Mouse (Mus musculus): ENCODE measurements at regions not wholly inside any gene's neighbourhood (a gene's known extent, or its start where the extent isn't known, plus 50 kb on each side); places are given as distances from the start of the nearest gene placed in this dataset.
"Not testable (repeated sequence)": the region's sequence is repeated elsewhere in the genome, so short reads cannot be mapped to it uniquely, and the experiment has no call there.

DNA sequence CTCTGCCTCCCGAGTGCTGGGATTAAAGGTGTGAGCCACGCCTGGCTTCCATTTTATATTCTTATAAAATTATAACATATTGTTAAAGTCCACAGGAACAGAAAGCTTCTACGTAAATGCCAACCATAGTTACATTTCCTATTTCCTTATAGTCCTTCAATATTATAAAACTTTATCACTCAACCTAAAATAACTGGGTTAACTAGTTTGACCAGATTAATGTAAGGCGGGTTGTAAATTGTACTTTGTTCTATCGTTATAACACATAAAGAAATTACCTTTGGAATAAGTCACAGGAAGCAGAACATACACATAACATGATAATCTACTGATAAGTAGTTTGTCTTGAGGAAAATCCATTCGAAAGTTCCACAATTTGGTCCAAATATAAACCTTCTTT is 251.6 kb downstream of the Nfkbiz start:
- WGBS = 93% methylated on average over 6 of the region's 6 CpGs
- ATAC-seq (ENCODE audit: low FRiP score) = no peak
- H3K27ac ChIP-seq (ENCODE audit: low read depth, low read length) = no peak overlapping the region
- no peak overlapping the region for H3K9ac ChIP-seq (replicated peaks; ENCODE audit: low read length, poor library complexity, severe bottlenecking)
- H3K9me3 ChIP-seq (ENCODE audit: low read length) = no peaks in the 10 kb centered on the region
- DNase-seq (ENCODE audit: low spot score) = no peak
- H3K27me3 ChIP-seq (ENCODE audit: insufficient read depth, low read length) = no peaks in the 10 kb centered on the region
- no peaks in the 10 kb centered on the region for H3K4me1 ChIP-seq (ENCODE audit: insufficient read depth, low read length)
- no peak overlapping the region for H3K4me3 ChIP-seq (ENCODE audit: low read depth, low read length)
- H3K36me3 ChIP-seq (ENCODE audit: insufficient read depth, low read length) = no peaks in the 10 kb centered on the region
- no peak overlapping the region for H3K4me2 ChIP-seq (ENCODE audit: low read depth, low read length, poor library complexity, severe bottlenecking)
- TF ChIP-seq CTCF (IDR thresholded peaks at IDR 0.05) = no peak

DNA sequence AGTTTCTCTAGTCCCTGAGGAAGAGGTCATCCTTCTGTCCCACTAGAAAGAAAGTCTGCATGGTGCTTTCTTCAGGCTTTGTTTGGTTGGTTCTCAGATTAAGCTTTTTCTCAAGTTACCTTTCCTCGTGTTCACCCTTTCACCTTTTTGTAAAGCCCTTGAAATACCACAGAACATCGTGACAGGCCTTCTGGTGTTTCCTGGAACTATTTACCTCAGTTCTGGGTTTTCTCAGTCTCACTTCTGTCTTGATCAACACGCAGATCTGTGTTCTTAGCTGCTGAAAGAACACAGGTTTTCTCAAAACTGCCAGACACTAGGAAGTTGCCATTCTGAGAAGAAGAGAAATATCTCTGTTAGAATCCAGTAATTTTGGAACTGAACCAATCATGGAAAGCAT is 255.8 kb downstream of the Nfkbiz start:
- no peak overlapping the region for H3K4me3 ChIP-seq (ENCODE audit: low read depth, low read length)
- WGBS = 63% methylated on average over 3 of the region's 3 CpGs
- H3K9ac ChIP-seq (replicated peaks; ENCODE audit: low read length, poor library complexity, severe bottlenecking) = no peak overlapping the region
- H3K27ac ChIP-seq (ENCODE audit: low read depth, low read length) = no peak overlapping the region
- no peak overlapping the region for H3K4me2 ChIP-seq (ENCODE audit: low read depth, low read length, poor library complexity, severe bottlenecking)
- H3K4me1 ChIP-seq (ENCODE audit: insufficient read depth, low read length) = no peaks in the 10 kb centered on the region
- H3K27me3 ChIP-seq (ENCODE audit: insufficient read depth, low read length) = no peaks in the 10 kb centered on the region
- DNase-seq (ENCODE audit: low spot score) (no peak), ATAC-seq (ENCODE audit: low FRiP score) (no peak)
- H3K9me3 ChIP-seq (ENCODE audit: low read length) = no peaks in the 10 kb centered on the region
- TF ChIP-seq CTCF (IDR thresholded peaks at IDR 0.05) = no peak
- no peaks in the 10 kb centered on the region for H3K36me3 ChIP-seq (ENCODE audit: insufficient read depth, low read length)

GRCm38 (mm10) chr16:55582029-55582428 is 256.7 kb downstream of the Nfkbiz start:
- DNase-seq (ENCODE audit: low spot score) (no peak), ATAC-seq (ENCODE audit: low FRiP score) (no peak)
- no peaks in the 10 kb centered on the region for H3K36me3 ChIP-seq (ENCODE audit: insufficient read depth, low read length)
- no peaks in the 10 kb centered on the region for H3K4me1 ChIP-seq (ENCODE audit: insufficient read depth, low read length)
- H3K4me3 ChIP-seq (ENCODE audit: low read depth, low read length) = no peak overlapping the region
- WGBS = 95% methylated on average over 7 of the region's 7 CpGs
- no peak overlapping the region for H3K4me2 ChIP-seq (ENCODE audit: low read depth, low read length, poor library complexity, severe bottlenecking)
- H3K9ac ChIP-seq (replicated peaks; ENCODE audit: low read length, poor library complexity, severe bottlenecking) = no peak overlapping the region
- no peak overlapping the region for H3K27ac ChIP-seq (ENCODE audit: low read depth, low read length)
- H3K9me3 ChIP-seq (ENCODE audit: low read length) = no peaks in the 10 kb centered on the region
- no peaks in the 10 kb centered on the region for H3K27me3 ChIP-seq (ENCODE audit: insufficient read depth, low read length)
- TF ChIP-seq CTCF (IDR thresholded peaks at IDR 0.05) = no peak

DNA sequence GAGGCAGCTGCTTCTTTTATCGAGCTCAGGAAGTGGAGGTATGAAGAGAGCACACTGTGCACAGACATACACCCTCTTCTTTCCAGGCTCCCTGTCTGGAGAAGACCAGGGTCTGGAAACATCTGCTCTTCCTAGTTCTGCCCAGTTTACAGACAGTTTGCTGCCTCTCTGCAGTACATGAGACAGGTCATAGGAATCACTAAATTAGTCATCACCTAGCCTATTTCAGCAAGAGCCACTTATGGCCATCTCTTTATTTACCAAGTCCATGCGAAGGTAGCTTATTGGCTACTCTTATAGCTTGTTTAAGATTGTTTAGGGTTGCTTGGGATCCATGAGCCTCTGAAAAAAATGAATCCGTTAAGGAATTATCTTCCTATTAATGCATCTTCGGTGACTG is 257.9 kb downstream of the Nfkbiz start:
- TF ChIP-seq CTCF (IDR thresholded peaks at IDR 0.05) = no peak
- 88% methylated on average over 4 of the region's 4 CpGs for WGBS

GRCm38 (mm10) chr16:55578686-55579085 is 260.0 kb downstream of the Nfkbiz start:
- no peak overlapping the region for H3K4me3 ChIP-seq (ENCODE audit: low read depth, low read length)
- H3K4me1 ChIP-seq (ENCODE audit: insufficient read depth, low read length) = no peaks in the 10 kb centered on the region
- H3K4me2 ChIP-seq (ENCODE audit: low read depth, low read length, poor library complexity, severe bottlenecking) = no peak overlapping the region
- H3K9ac ChIP-seq (replicated peaks; ENCODE audit: low read length, poor library complexity, severe bottlenecking) = no peak overlapping the region
- DNase-seq (ENCODE audit: low spot score) (no peak), ATAC-seq (ENCODE audit: low FRiP score) (no peak)
- H3K27me3 ChIP-seq (ENCODE audit: insufficient read depth, low read length) = no peaks in the 10 kb centered on the region
- no peak overlapping the region for H3K27ac ChIP-seq (ENCODE audit: low read depth, low read length)
- H3K36me3 ChIP-seq (ENCODE audit: insufficient read depth, low read length) = no peaks in the 10 kb centered on the region
- WGBS = 81% methylated on average over 5 of the region's 5 CpGs
- no peak for TF ChIP-seq CTCF (IDR thresholded peaks at IDR 0.05)
- H3K9me3 ChIP-seq (ENCODE audit: low read length) = no peaks in the 10 kb centered on the region

More for the DNA sequence above, 257.9 kb downstream of the Nfkbiz start:
- DNase-seq (ENCODE audit: low spot score) (no peak), ATAC-seq (ENCODE audit: low FRiP score) (no peak)
- Histone ChIP-seq H3K4me3 (ENCODE audit: low read depth, low read length) (no peak overlapping the region), H3K27ac (ENCODE audit: low read depth, low read length) (no peak overlapping the region), H3K9me3 (ENCODE audit: low read length) (no peaks in the 10 kb centered on the region), H3K4me2 (ENCODE audit: low read depth, low read length, poor library complexity, severe bottlenecking) (no peak overlapping the region), H3K4me1 (ENCODE audit: insufficient read depth, low read length) (no peaks in the 10 kb centered on the region), H3K27me3 (ENCODE audit: insufficient read depth, low read length) (no peaks in the 10 kb centered on the region), H3K36me3 (ENCODE audit: insufficient read depth, low read length) (no peaks in the 10 kb centered on the region), H3K9ac (replicated peaks; ENCODE audit: low read length, poor library complexity, severe bottlenecking) (no peak overlapping the region)

DNA sequence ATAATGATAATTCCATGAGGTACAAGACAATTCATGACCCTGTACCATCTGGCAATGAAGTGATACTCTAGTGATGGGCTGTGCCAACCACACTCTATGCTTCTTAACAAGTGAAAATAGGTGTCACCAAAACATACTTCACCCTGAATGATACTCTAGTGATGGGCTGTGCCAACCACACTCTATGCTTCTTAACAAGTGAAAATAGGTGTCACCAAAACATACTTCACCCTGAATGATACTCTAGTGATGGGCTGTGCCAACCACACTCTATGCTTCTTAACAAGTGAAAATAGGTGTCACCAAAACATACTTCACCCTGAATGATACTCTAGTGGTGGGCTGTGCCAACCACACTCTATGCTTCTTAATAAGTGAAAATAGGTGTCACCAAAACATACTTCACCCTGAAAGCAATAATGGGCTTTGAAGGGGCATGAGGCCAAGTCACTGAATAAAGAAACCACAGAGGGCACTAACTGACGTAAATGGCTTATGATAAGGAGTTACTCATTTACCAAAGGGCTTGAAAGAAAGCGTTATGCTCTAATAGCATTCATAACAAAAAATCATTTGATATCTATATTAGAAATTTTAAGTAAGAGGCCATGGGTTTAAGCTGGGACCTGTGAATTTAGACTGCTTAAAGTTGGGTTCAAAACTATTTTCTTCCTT is 263.0 kb downstream of the Nfkbiz start:
- WGBS = 98% methylated on average over 2 of the region's 2 CpGs
- H3K4me1 ChIP-seq (ENCODE audit: insufficient read depth, low read length); H3K4me2 ChIP-seq (ENCODE audit: low read depth, low read length, poor library complexity, severe bottlenecking); H3K36me3 ChIP-seq (ENCODE audit: insufficient read depth, low read length); H3K9me3 ChIP-seq (ENCODE audit: low read length); DNase-seq (ENCODE audit: low spot score); H3K4me3 ChIP-seq (ENCODE audit: low read depth, low read length); H3K9ac ChIP-seq (replicated peaks; ENCODE audit: low read length, poor library complexity, severe bottlenecking); ATAC-seq (ENCODE audit: low FRiP score); H3K27ac ChIP-seq (ENCODE audit: low read depth, low read length); H3K27me3 ChIP-seq (ENCODE audit: insufficient read depth, low read length): not testable (repeated sequence)
